Comparison of ENCODE assay signal across 28 mouse cellular contexts in genomic region chr9:59553719-59554118, GRCm38 (mm10). TPM values are rescaled to one million over a fixed set of nuclear protein-coding genes. Genes with fewer than 3 reads are reported as not detected.
DNase-seq lines count a peak whose midpoint lies in the region; ATAC-seq and TF ChIP-seq lines count a peak whose summit lies in the region.
"Had no signal": no experiment of that assay in that cellular context is flagged by ENCODE, and none has a peak within 500 bp of the region (broad histone marks: within the 10 kb centered on the region; RNA-seq: fewer than 3 reads in every experiment).

No protein-coding gene starts in this region.

- TF ChIP-seq EP300 in heart, postnatal 0 days (IDR thresholded peaks at IDR 0.05; ENCODE audit: low read depth) = no peak
- no peak for TF ChIP-seq EP300 in stomach, postnatal 0 days (optimal IDR thresholded peaks at IDR 0.05)

- 0 out of 2 replicates have a peak overlapping the region, but pooled peaks have one; percentile 34 for H3K9ac ChIP-seq in heart, embryonic 13.5 days
- no peak overlapping the region for H3K9ac ChIP-seq in heart, postnatal 0 days (replicated peaks; ENCODE audit: low read depth, low read length)
- H3K9ac ChIP-seq in liver, adult 2 months (ENCODE audit: low read depth, low read length) = no peak overlapping the region
- H3K9ac ChIP-seq in liver, embryonic 12.5 days = no peak overlapping the region
- no peak overlapping the region for H3K9ac ChIP-seq in stomach, postnatal 0 days (ENCODE audit: low read length)
- H3K9ac ChIP-seq: embryonic facial prominence, embryonic 13.5 days; embryonic facial prominence, embryonic 15.5 days; forebrain, embryonic 12.5 days had no signal

- H3K4me1 ChIP-seq in heart, embryonic 13.5 days = peaks cover 18% of the 10 kb centered on the region
- H3K4me1 ChIP-seq in heart, embryonic 10.5 days = peaks cover 16% of the 10 kb centered on the region
- 0 out of 2 replicates have a peak, but pooled peaks cover 5% of the 10 kb centered on the region for H3K4me1 ChIP-seq in heart, postnatal 0 days (ENCODE audit: control insufficient read depth, insufficient read depth)
- peaks cover 9% of the 10 kb centered on the region; the same call in 1 of the 2 replicates for H3K4me1 ChIP-seq in liver, adult 2 months (ENCODE audit: control insufficient read depth, insufficient read depth, low read length)
- H3K4me1 ChIP-seq in liver, embryonic 12.5 days = no peaks in the 10 kb centered on the region
- H3K4me1 ChIP-seq in stomach, postnatal 0 days (replicated peaks; ENCODE audit: control insufficient read depth, insufficient read depth) = no peaks in the 10 kb centered on the region
- H3K4me1 ChIP-seq: embryonic facial prominence, embryonic 13.5 days; embryonic facial prominence, embryonic 15.5 days; forebrain, embryonic 10.5 days; forebrain, embryonic 12.5 days had no signal

- H3K27ac ChIP-seq in heart, embryonic 13.5 days (replicated peaks) = no peak overlapping the region
- H3K27ac ChIP-seq in heart, embryonic 10.5 days = no peak overlapping the region
- H3K27ac ChIP-seq in heart, postnatal 0 days (ENCODE audit: low read depth) = no peak overlapping the region
- H3K27ac ChIP-seq in liver, adult 2 months (replicated peaks; ENCODE audit: insufficient read depth, low read depth, low read length) = no peak overlapping the region
- H3K27ac ChIP-seq in liver, embryonic 12.5 days = no peak overlapping the region
- H3K27ac ChIP-seq in stomach, postnatal 0 days (replicated peaks) = no peak overlapping the region
- H3K27ac ChIP-seq: embryonic facial prominence, embryonic 13.5 days; embryonic facial prominence, embryonic 15.5 days; forebrain, embryonic 10.5 days; forebrain, embryonic 12.5 days had no signal

- H3K27me3 ChIP-seq in heart, embryonic 13.5 days (replicated peaks) = no peaks in the 10 kb centered on the region
- no peaks in the 10 kb centered on the region for H3K27me3 ChIP-seq in heart, embryonic 10.5 days (ENCODE audit: insufficient read depth, poor library complexity, severe bottlenecking)
- no peaks in the 10 kb centered on the region for H3K27me3 ChIP-seq in heart, postnatal 0 days (ENCODE audit: control insufficient read depth, insufficient read depth, low read length)
- no peaks in the 10 kb centered on the region for H3K27me3 ChIP-seq in liver, adult 2 months (ENCODE audit: control insufficient read depth, insufficient read depth, low read length)
- no peaks in the 10 kb centered on the region for H3K27me3 ChIP-seq in liver, embryonic 12.5 days (replicated peaks)
- H3K27me3 ChIP-seq in stomach, postnatal 0 days (ENCODE audit: control insufficient read depth, insufficient read depth, low read length) = no peaks in the 10 kb centered on the region
- H3K27me3 ChIP-seq: embryonic facial prominence, embryonic 13.5 days; embryonic facial prominence, embryonic 15.5 days; forebrain, embryonic 12.5 days had no signal

- WGBS in heart, embryonic 13.5 days = 59% methylated on average over 4 of the region's 4 CpGs
- WGBS in heart, embryonic 10.5 days = 70% methylated on average over 4 of the region's 4 CpGs
- WGBS in heart, postnatal 0 days = 42% methylated on average over 4 of the region's 4 CpGs
- 60% methylated on average over 4 of the region's 4 CpGs for WGBS in liver, adult 2 months
- 62% methylated on average over 4 of the region's 4 CpGs for WGBS in liver, embryonic 12.5 days (ENCODE audit: insufficient replicate concordance)
- 83% methylated on average over 4 of the region's 4 CpGs for WGBS in stomach, postnatal 0 days

- H3K9me3 ChIP-seq in heart, embryonic 13.5 days = no peaks in the 10 kb centered on the region
- H3K9me3 ChIP-seq in heart, embryonic 10.5 days = no peaks in the 10 kb centered on the region
- H3K9me3 ChIP-seq in heart, postnatal 0 days (replicated peaks; ENCODE audit: control insufficient read depth, low read length) = no peaks in the 10 kb centered on the region
- no peaks in the 10 kb centered on the region for H3K9me3 ChIP-seq in liver, embryonic 12.5 days (replicated peaks)
- H3K9me3 ChIP-seq in stomach, postnatal 0 days (ENCODE audit: control insufficient read depth, low read length) = no peaks in the 10 kb centered on the region
- H3K9me3 ChIP-seq: embryonic facial prominence, embryonic 13.5 days; embryonic facial prominence, embryonic 15.5 days; forebrain, embryonic 10.5 days; forebrain, embryonic 12.5 days had no signal

- DNase-seq in heart, embryonic 10.5 days (ENCODE audit: low spot score) = no peak
- peak; percentile 44 for DNase-seq in heart, postnatal 0 days (ENCODE audit: low spot score)
- DNase-seq in heart, adult 9 months (ENCODE audit: low spot score in 2 of 2) = no peak
- peak; percentile 66 for DNase-seq in liver, adult 2 months (ENCODE audit: extremely low read depth, low read depth, low spot score)
- peak; percentile 42 for DNase-seq in stomach, postnatal 0 days (ENCODE audit: low spot score)
- DNase-seq in urinary bladder, postnatal 36 days (ENCODE audit: low spot score in 2 of 2) = no peak
- DNase-seq: adrenal gland, adult 2 months; adrenal gland, postnatal 10 days; adrenal gland, postnatal 25 days; cerebellum, adult 11 months; cerebellum, adult 18-20 months; cerebellum, adult 8-10 months; cerebellum, adult 9-11 months; cerebellum, postnatal 14 days; cerebellum, postnatal 36 days; embryo, embryonic 11 days had no signal

- H3K36me3 ChIP-seq in heart, embryonic 13.5 days = peaks cover 55% of the 10 kb centered on the region
- peaks cover 39% of the 10 kb centered on the region for H3K36me3 ChIP-seq in heart, embryonic 10.5 days
- H3K36me3 ChIP-seq in heart, postnatal 0 days (replicated peaks; ENCODE audit: control insufficient read depth, insufficient read depth, low read length) = peaks cover 35% of the 10 kb centered on the region
- peaks cover 13% of the 10 kb centered on the region for H3K36me3 ChIP-seq in liver, adult 2 months (ENCODE audit: control insufficient read depth, insufficient read depth, low read length)
- peaks cover 28% of the 10 kb centered on the region for H3K36me3 ChIP-seq in liver, embryonic 12.5 days
- no peaks in the 10 kb centered on the region for H3K36me3 ChIP-seq in stomach, postnatal 0 days (ENCODE audit: control insufficient read depth, insufficient read depth, low read length)

- H3K79me2 ChIP-seq in liver, adult 2 months (ENCODE audit: control insufficient read depth, insufficient read depth, low read length) = no peaks in the 10 kb centered on the region

- no peak for TF ChIP-seq CTCF in heart, postnatal 0 days (IDR thresholded peaks at IDR 0.05; ENCODE audit: low read depth)
- no peak for TF ChIP-seq CTCF in liver, adult 2 months (IDR thresholded peaks at IDR 0.05; ENCODE audit: low read depth, low read length)
- TF ChIP-seq CTCF in stomach, postnatal 0 days (IDR thresholded peaks at IDR 0.05; ENCODE audit: low read depth) = no peak

- no peak for ATAC-seq in heart, embryonic 13.5 days (ENCODE audit: extremely low read depth, insufficient number of reproducible peaks, low FRiP score, low TSS enrichment)
- peak; percentile 80 for ATAC-seq in heart, postnatal 0 days (ENCODE audit: insufficient read depth, low read depth)
- no peak for ATAC-seq in liver, embryonic 12.5 days
- ATAC-seq in stomach, postnatal 0 days (ENCODE audit: low FRiP score, low TSS enrichment) = no peak
- ATAC-seq: forebrain, embryonic 14.5 days had no signal

- H3K4me3 ChIP-seq in heart, embryonic 13.5 days = no peak overlapping the region
- H3K4me3 ChIP-seq in heart, embryonic 10.5 days = no peak overlapping the region
- H3K4me3 ChIP-seq in heart, postnatal 0 days (ENCODE audit: low read depth, low read length) = no peak overlapping the region
- H3K4me3 ChIP-seq in liver, adult 2 months (ENCODE audit: insufficient read depth, low read depth, low read length) = no peak overlapping the region
- no peak overlapping the region for H3K4me3 ChIP-seq in liver, embryonic 12.5 days
- H3K4me3 ChIP-seq in stomach, postnatal 0 days (ENCODE audit: low read depth, low read length) = no peak overlapping the region
- H3K4me3 ChIP-seq: embryonic facial prominence, embryonic 13.5 days; embryonic facial prominence, embryonic 15.5 days; erythroblast, embryonic 14.5 days; forebrain, embryonic 10.5 days; forebrain, embryonic 12.5 days had no signal

- no peak for TF ChIP-seq POLR2A in liver, adult 2 months (IDR thresholded peaks at IDR 0.05; ENCODE audit: extremely low read depth, insufficient read depth, low read length)

- no peak overlapping the region for H3K4me2 ChIP-seq in heart, embryonic 13.5 days
- no peak overlapping the region for H3K4me2 ChIP-seq in heart, postnatal 0 days (ENCODE audit: low read depth, low read length)
- H3K4me2 ChIP-seq in liver, embryonic 12.5 days = no peak overlapping the region
- no peak overlapping the region for H3K4me2 ChIP-seq in stomach, postnatal 0 days (replicated peaks; ENCODE audit: low read depth)
- H3K4me2 ChIP-seq: embryonic facial prominence, embryonic 13.5 days; embryonic facial prominence, embryonic 15.5 days; forebrain, embryonic 12.5 days had no signal

RNA-seq across cellular contexts. Expression of gene Tmem202, which starts 14.1 kb away (rescaled TPM):
- 0.32 and 0.36 TPM in 2 replicates for polyA plus RNA-seq in heart, embryonic 13.5 days (2015; fragmentation: Nextera tagmentation; extraction: Ambion mirVana)
- polyA plus RNA-seq in heart, embryonic 10.5 days (2016; fragmentation: Nextera tagmentation; extraction: Ambion mirVana) = 0.11 and 0.26 TPM in 2 replicates
- total RNA-seq in heart, postnatal 0 days (2014; rRNA removed; ENCODE audit: low replicate concordance) = not detected in 2 replicates
- 0.47 and 0.63 TPM in 2 replicates for polyA plus RNA-seq in heart, postnatal 0 days (2015; fragmentation: Nextera tagmentation; extraction: Ambion mirVana)
- total RNA-seq in liver, adult 2 months (2014; rRNA removed) = 0.18 TPM in 1 of 2 replicates, not detected in the other
- 0.07 TPM in 1 of 2 replicates, not detected in the other for polyA plus RNA-seq in liver, adult 2 months (2012; rRNA removed)
- not detected in 2 replicates for polyA plus RNA-seq in liver, embryonic 12.5 days (2016; fragmentation: Nextera tagmentation; extraction: Ambion mirVana)
- 0.25 and 0.59 TPM in 2 replicates for polyA plus RNA-seq in stomach, postnatal 0 days (2015; fragmentation: Nextera tagmentation; extraction: Ambion mirVana)
- total RNA-seq: common myeloid progenitor, adult 5-6 weeks; ES-E14 had no signal
- polyA plus RNA-seq: embryonic facial prominence, embryonic 11.5 days; embryonic facial prominence, embryonic 13.5 days; embryonic facial prominence, embryonic 15.5 days; erythroblast, embryonic 14.5 days; forebrain, embryonic 10.5 days; forebrain, embryonic 12.5 days had no signal

RNA-seq across cellular contexts. Expression of gene Hexa, which starts 14.4 kb away (rescaled TPM):
- 74.6 and 77.5 TPM in 2 replicates for polyA plus RNA-seq in heart, embryonic 13.5 days (2015; fragmentation: Nextera tagmentation; extraction: Ambion mirVana)
- 63.6 and 67.8 TPM in 2 replicates for polyA plus RNA-seq in heart, embryonic 10.5 days (2016; fragmentation: Nextera tagmentation; extraction: Ambion mirVana)
- total RNA-seq in heart, postnatal 0 days (2014; rRNA removed; ENCODE audit: low replicate concordance) = 74.4 and 90.9 TPM in 2 replicates
- polyA plus RNA-seq in heart, postnatal 0 days (2015; fragmentation: Nextera tagmentation; extraction: Ambion mirVana) = 42.2 and 48.9 TPM in 2 replicates
- total RNA-seq in liver, adult 2 months (2014; rRNA removed) = 39.6 and 46.2 TPM in 2 replicates
- 38.9 and 46.2 TPM in 2 replicates for polyA plus RNA-seq in liver, adult 2 months (2012; rRNA removed)
- 42.4 and 42.5 TPM in 2 replicates for polyA plus RNA-seq in liver, embryonic 12.5 days (2016; fragmentation: Nextera tagmentation; extraction: Ambion mirVana)
- polyA plus RNA-seq in stomach, postnatal 0 days (2015; fragmentation: Nextera tagmentation; extraction: Ambion mirVana) = 39.2 and 42.3 TPM in 2 replicates

RNA-seq across cellular contexts. Expression of gene Celf6, which starts 24.0 kb away (rescaled TPM):
- 0.11 and 0.23 TPM in 2 replicates for polyA plus RNA-seq in heart, embryonic 13.5 days (2015; fragmentation: Nextera tagmentation; extraction: Ambion mirVana)
- 0.06 TPM in 1 of 2 replicates, not detected in the other for polyA plus RNA-seq in heart, embryonic 10.5 days (2016; fragmentation: Nextera tagmentation; extraction: Ambion mirVana)
- not detected in 2 replicates for total RNA-seq in heart, postnatal 0 days (2014; rRNA removed; ENCODE audit: low replicate concordance)
- 0.04 TPM in 1 of 2 replicates, not detected in the other for polyA plus RNA-seq in heart, postnatal 0 days (2015; fragmentation: Nextera tagmentation; extraction: Ambion mirVana)
- not detected in 2 replicates for total RNA-seq in liver, adult 2 months (2014; rRNA removed)
- not detected in 2 replicates for polyA plus RNA-seq in liver, adult 2 months (2012; rRNA removed)
- polyA plus RNA-seq in liver, embryonic 12.5 days (2016; fragmentation: Nextera tagmentation; extraction: Ambion mirVana) = 0.11 TPM in 1 of 2 replicates, not detected in the other
- polyA plus RNA-seq in stomach, postnatal 0 days (2015; fragmentation: Nextera tagmentation; extraction: Ambion mirVana) = 4.5 and 4.8 TPM in 2 replicates
- total RNA-seq: common myeloid progenitor, adult 5-6 weeks; MEL had no signal
- polyA plus RNA-seq: erythroblast, embryonic 14.5 days had no signal

Comparison
In these comparisons a context has a peak if more than half of its experiments do, and no peak if none do; other contexts are left out.
1. DNase-seq: peak in heart, postnatal 0 days (single experiment), liver, adult 2 months (single experiment) and stomach, postnatal 0 days (single experiment); none in heart, embryonic 10.5 days (single experiment), heart, adult 9 months (0 of 2) and urinary bladder, postnatal 36 days (0 of 2).